Mouse (Mus musculus) urinary bladder, adult 2 months (tissue): ENCODE measurements around the gene Cnot2. TPM values are rescaled to one million over a fixed set of nuclear protein-coding genes. Genes with fewer than 3 reads are reported as not detected.
"Not testable (repeated sequence)": the region's sequence is repeated elsewhere in the genome, so short reads cannot be mapped to it uniquely, and the experiment has no call there.

Experiments
- DNase-seq: peaks from one replicate; pipeline ENCODE4 v3.0.0; 2022; ENCODE audit warnings: low spot score
- polyA plus RNA-seq: library from polyadenylated mRNA; depleted of rRNA; stranded (reverse); fragments of >200 nt; gene quantifications from 2 replicates; pipeline ENCODE4 v1.2.3, GENCODE M21; 2012; rRNA removed

The Cnot2 gene
- 59.3 and 60.0 TPM in 2 replicates for polyA plus RNA-seq

DNA sequence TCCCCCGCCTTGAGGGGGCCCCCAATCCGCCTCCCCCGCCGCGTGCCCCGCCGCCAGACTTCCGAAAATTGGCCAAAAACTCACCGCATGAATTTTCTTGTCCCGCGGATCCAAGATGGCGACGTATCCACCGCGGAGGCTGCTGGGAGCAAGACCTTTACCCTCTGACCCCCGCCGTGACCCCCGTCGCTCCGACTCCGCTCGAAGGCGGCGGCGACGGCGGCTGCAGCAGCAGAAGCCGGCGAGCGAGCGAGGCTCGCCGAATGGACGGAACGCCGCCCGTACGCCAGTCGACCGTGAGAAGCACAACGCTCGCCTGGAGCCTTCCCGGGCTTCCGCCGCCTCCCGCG lies at the start of gene Cnot2:
Gene Cnot2 (minus strand): TSS at position 143 of the 350 bp plus-strand sequence.
- DNase-seq = peak; percentile 92

DNA sequence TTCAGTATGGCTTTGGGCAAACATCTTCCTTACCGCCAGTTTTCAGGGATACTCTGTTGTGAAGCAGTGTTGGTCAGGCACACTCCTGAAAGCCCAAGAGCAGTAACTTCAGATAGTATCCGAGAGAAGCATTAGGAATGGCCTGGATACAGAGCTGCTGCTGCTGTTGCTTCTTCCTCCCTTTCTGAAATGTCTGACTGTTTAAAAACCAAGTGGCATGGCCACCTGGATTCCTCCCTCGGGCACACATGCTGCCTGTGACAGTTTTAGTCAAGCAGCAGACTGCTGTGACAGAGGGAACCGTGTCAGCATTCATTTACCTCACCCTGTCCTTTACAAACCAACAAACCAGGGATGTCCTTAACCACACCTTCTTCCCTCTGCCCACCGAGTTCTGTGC lies 47.6 kb upstream of the Cnot2 start:
- DNase-seq = no peak

DNA sequence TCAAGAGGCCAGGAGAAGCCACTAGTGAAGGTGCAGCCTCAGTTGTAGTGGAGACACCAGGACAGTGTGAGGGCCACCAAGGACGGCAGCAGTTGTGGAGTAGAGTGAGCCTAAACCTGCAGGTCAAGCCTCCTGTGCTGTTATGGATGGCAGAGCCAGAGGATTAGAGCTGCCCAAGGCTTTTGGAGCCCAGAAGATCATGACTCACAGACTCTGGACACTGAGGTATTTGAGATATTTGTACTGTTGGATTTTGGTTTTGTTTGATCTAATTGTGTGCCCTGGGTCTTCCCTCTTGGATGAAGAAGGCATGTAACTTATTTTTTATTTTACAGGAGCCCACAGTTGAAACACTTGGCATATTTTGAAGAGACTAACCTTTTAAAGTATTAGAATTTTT lies 44.7 kb upstream of the Cnot2 start:
- no peak for DNase-seq

DNA sequence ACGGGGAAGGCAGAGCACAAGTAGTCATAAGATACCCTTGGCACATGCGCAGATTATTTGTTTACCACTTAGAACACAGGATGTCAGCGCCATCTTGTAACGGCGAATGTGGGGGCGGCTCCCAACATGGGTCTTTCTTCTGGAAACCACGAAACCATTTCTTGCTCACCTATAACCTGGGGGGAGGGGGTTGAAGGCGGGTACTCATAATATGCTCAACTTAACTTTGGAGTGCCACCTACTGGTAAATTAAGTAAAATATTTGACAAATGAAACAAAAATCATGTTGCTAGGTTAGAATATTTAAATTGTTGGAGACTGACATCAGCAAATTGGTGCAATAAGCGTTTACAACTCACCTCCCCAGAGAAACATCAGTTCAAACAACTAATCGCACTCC lies 31.9 kb upstream of the Cnot2 start:
- not testable (repeated sequence) for DNase-seq

DNA sequence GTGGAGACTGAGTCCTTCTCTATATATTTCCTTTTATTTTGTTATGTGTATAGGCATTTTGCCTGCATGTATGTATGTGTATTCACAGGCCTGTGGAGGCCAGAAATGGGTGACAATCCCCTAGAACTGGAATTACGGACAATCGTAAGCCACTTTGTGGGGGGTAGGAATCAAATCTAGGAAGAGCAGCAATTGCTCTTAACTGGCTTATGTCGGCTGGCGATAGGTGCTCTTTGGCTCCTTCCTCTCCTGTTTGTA lies 23.5 kb upstream of the Cnot2 start:
- DNase-seq = no peak

DNA sequence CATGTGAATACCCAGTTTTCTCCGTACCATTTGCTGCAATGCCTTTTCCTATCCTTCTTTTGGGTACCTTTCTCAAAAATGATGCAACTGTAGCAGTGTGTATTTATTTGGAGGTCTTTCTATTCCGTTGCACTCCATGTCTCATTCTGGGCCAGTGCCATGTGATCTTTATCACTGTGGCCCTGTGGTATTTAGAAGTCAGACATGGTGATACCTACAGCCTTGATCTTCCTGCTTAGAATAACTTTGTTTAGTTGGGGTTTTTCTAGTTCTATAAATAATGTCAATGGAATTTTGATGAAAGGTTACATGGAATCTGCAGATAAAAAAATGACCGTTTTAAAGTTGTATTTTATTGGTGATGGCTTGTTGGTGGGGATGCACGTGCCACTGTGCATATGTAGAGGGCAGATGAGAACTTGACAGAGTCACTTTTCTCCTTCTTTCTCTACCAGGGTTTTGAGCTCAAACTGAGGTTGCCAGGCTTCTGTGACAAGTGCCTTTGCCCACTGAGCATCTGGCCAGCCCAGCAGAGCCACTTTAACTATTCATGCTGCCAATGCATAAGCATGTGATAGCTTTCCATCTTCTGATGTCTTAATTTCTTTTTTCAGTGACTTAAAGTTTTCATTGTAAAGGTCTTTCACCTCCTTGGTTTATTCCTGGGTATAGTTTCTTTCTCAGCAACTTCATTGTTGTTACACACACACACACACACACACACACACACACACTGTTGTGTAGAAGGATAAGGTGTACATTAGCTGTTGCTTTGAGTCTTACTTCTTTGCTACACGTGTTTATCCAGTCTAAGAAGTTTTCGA lies 23.0 kb upstream of the Cnot2 start:
- no peak for DNase-seq

DNA sequence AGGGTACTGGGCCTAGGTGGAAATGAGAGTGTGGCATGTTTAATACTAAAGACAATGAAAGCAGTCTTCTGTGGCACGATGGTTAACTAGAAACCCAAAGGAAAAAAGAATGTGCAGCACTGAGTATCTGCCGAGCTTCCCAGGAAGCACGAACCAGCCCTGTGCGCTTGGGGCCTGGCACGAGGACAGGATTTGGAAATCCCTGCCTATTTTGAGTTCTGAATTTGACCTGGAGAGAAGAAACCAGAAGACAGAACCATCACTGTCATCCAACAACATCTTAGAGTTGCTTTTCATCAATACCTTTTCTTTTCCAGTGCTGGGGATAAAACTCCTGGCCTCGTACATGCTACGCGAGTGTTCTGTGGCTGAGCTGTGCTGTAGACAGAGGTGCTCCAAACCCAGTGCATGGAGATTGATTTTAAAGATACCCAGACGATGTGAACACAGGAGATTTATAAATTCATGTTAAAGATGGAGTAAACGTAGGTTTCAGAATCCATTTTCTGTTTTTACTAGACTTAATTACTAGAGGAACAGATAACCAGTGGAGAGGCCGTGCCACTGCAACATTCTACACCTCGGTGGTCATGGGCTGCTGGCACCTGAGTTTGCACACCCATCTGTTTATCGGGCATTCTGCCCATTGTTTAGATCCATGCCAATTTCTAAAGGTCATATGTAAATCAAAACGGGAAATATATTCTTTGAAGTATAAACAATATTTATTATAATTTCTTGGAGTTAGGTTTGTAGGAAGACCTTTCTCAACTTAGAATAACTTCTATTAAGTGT lies 17.9 kb upstream of the Cnot2 start:
- no peak for DNase-seq

DNA sequence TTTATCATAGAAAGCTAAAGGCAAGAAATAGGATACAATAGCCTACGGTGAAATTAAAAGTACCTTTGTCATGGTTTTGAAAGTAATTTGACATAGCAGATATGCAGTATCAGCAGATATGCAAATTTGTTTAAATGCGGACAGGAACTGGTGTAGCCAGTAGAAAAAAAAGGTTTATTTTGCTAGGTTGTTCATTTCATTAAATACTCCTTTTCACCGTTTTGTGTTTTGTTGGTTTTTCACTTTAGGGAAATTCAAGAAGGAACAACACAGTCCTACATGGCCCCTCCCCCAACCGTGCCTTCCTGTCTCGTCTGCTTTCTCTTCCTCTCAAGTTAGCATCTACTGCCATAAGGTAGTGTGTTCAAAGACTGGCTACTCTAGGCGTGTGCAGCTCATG lies 1.4 kb upstream of the Cnot2 start:
- DNase-seq = no peak

DNA sequence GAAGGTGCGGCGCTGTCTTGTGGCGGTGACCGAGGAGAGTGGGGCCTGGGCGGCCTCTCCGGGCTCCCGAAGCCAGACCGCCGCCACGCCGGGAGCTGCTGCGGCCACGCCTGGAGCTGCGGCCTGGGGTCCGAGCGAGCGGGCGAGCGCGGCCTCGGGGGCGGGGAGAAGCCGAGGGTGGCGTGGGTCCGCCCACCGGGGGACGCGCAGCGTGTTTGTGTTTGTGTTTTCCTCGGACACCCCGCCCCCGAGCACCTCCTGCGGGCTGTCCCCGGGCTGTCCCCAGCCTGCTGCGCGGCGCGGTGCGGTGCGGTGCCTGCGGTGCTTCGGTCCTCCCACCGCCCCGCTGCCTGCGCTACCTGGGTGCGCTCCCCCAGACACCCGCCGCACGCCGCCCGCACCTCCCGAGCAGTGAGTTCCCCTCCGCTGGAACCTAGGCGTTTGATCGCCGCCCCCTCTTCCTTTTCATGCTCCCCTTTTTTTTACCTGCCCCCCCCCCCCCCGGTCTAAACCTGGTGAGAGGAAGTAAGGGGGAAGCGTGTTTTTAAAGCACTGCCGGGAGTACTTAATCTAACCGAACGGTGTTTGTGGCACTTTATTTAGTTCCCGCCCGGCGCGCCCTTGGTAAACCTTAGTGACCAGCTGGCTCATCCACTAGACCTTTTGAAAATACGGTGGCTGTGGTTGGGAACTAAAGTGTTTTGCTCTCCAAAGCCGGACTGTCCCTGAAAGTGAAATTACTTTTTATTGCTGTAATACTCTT lies 589 bp upstream of the Cnot2 start:
- DNase-seq = no peak

DNA sequence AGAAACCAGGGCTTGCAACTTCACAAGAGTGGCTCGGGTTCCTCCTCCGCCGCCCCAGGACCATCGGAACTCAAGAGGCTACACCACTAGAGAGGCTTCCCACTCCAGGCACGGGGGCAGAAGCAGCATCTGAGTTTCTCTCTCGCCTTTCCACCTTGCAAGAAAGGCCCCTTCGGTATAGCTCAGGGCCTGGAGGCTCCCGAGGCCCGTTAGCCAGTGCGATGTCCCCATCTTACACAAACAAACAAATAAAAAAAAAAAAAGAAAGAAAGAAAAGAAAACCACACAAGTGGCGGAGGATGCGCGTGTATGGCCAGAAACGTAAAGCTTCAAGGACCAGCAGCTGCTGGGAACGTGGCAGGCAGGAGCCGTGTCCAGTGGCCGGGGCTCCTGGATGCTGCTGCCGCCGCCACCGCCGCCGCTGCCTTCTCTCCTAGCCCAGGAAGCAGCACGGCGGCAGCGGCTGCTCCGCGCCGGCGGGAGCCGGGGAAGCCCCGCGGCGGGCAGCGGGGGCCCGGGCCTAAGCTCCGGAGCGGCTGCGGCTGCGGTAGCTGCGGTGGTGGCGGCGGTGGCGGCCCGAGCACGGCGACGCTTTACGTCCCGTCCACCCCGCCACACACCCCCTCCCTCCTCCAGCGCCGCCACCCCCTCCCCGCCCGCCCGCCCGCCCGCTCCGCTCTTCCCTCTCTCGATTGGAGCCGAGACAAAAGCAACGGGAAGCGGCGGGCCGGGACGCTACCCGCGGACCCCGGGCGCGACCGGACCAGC lies 536 bp downstream of the Cnot2 start:
- DNase-seq = peak; percentile 26

DNA sequence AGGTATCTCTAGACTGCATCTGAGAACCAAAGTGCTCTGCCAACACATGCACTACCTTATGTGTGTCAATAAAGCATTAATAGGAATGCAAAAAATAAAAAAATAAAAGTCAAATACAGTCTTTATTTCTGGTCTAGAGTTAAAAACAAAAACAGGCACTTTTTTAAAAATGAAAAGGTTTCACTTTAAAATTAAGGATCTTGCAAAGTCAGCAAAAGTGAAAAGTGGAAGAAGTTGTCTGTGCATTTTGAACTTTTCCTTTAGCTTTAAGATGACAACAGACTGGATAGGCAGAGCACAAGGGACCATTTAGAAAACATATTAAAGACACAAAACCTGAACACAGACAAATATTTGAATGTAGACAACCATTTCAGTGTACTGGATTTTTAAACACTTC lies 1.8 kb downstream of the Cnot2 start:
- DNase-seq = no peak

DNA sequence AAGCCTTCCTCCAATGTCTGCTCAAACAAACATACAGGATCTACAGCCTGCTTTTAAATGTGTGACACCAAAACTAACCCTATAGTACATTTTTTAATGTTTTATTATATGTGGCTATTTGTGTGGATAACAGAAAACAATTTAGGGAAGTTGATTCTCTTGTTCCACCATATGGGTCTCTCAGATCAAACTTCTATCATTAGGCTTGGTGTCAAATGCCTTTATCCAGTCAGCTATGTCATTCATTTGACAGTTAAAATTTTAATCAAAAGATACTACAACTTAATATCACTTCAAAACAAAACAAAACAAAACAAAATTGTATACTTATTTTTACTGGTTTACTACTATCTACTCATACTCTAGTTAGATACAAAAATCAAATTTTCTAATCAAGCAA lies 2.9 kb downstream of the Cnot2 start:
- no peak for DNase-seq

DNA sequence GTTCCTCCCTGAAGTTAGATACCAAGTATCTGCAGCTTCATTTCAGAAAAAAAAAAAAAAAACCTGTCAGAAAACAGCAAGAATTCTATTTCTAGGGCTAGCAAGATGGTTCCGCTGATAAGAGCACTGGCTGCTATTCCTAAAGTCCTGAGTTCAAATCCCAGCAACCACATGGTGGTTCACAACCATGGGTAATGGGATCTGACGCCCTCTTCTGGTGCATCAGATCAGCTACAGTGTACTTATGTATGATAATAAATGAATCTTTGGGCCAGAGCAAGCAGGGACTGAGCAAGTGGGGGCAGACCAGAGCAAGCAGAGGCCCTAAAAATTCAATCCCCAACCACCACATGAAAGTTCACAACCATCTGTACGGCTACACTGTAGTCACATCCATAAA lies 4.1 kb downstream of the Cnot2 start:
- DNase-seq = no peak

DNA sequence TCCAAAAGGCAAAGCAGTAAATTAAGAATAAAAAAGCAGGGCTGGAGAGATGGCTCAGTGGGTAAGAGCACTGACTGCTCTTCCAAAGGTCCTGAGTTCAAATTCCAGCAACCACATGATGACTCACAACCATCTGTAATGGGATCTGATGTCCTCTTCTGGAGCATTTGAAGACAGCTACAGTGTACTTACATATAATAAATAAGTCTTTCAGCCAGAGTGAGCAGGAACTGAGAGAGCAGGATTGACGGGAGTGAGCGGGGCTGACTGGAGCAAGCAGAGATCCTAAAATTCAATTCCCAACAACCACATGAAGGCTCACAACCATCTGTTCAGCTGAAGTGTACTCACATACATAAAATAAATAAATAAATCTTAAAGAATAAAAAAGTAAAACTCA lies 5.2 kb downstream of the Cnot2 start:
- DNase-seq = not testable (repeated sequence)

DNA sequence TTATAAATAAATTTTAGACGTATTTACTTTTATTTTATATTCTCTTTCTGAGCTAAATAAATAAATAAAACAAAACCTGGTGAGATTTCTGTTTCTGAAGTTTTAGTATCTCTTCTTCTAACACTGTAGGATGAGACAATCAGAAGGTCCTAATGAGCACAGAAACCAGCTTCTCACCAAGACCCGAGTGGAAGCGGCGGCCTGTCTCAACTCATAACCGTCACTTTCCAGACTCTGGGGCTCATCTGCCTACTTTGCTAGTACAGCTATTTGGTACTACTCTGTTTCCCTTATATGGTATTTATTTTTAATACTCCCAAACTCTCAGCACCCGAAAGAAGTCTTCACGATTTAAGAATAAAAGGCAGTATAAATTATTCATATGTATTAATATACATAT lies 10.8 kb downstream of the Cnot2 start:
- no peak for DNase-seq

DNA sequence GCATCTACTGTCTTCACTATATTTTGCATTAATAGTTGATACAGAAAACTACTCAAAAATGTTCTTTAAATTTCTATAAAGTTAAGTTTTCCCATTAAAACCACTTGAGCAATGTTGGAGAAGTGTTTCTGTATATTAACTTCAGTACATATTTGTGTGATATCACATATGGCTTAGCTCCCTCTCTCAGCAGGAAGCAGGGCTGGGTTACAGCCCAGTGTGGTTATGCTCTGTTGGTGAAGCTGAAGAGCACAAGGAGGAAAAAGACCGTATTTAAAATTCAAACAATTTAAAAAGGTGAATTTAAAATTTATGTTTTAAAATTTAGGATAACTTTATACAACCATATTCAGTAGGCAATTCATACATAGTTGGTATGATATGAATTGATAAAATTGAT lies 12.8 kb downstream of the Cnot2 start:
- DNase-seq = no peak

DNA sequence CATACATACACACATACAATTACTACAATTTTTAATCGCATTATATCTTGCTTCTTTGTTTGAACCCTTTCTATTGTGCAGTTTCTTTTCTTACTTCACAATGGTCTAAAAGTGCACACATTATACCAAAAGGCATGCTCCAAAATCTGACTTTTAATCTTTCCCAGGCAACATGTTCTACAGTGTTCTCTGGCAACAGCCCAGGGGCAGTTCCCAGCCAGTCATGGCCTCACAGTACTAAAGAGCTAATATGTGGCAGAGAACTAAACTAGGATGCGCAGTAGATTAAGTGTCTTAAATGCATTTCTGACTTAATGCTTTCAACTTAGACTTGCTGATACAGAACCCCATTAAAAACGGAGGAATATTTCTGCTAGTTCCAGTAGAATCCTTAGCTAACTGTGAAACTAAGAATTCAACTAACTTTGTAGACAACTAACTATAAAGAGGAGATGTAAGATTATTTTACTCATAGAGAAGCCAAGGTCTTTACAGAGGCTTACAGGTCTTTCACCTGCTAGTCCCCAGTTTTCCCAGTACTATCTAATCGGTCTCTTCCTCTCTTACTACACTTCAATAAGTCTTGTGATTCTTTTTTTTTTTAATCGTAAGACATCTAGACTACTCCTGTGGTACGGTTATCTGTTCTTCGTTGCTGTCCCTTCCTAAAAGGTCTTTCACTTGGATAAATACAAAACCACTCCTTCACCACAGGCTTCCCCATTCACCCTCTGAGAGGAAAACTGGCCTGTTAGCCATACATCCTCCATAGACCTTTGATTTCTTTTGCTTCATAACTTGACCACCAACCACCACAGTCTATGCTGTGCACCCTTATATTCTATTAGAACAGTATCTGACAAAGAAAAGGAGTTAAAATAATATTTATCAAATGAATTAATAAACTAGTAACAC lies 13.6 kb downstream of the Cnot2 start:
- DNase-seq = no peak

DNA sequence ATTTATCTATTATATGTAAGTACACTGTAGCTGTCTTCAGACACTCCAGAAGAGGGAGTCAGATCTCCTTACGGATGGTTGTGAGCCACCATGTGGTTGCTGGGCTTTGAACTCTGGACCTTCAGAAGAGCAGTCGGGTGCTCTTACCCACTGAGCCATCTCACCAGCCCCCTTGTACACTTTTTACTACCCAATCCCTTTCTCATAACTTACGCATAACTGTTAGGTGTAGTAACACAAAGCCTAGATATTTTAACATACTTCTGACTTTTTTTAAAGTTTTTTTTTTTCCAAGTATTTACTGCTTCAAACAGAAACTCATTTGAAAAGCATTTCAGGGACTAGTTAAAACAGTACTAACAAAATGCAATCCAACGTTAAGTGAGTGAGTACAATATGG lies 14.8 kb downstream of the Cnot2 start:
- not testable (repeated sequence) for DNase-seq

DNA sequence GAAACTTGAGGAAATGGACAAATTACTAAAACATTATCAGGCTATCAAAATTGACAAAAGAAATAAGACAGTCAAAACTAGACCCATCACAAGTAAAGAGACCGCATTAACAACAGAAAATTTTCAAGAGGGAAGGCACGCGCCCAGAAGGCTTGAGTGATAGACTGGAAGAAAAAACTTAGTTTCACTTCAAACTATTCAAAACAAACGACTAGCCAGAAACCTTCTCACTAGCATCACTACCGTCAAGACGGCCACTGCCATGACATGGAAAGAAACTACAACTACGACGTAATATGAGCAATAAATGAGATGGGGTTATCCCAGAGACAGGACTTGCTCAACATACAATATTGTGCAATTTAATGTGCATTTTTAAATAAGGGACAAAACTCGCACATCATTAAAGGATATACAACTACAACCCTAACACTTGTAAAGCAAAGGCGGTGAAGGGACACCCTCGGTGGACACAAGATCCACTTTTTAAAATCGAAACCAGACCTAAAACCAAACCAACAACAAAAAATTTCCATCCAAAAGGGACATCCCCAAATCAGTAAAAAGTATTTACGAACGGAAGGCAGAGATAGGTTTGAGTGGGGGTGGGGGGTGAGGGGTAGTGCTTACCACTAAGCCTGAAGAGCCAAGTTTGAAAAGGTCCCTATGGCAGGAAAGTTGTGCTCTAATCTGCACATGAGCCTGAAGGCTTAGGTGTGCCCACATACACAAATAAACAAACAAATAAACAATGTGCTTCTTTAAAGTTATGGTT lies 16.3 kb downstream of the Cnot2 start:
- DNase-seq = no peak
